Mouse (Mus musculus) megakaryocyte, embryonic 14.5 days (primary cell): Measurements from ENCODE around the gene Arhgap19.

Experiments used
- FLI1 ChIP-seq: IDR thresholded peaks from 2 replicates; pipeline ENCODE4 v1.6.1; 2012; ENCODE audit warnings: low read length, inconsistent platforms, mixed read lengths
- GATA1 ChIP-seq: IDR thresholded peaks from 3 replicates; pipeline ENCODE4 v1.6.1; 2012; ENCODE audit warnings: mixed read lengths, low read length, inconsistent platforms, borderline replicate concordance

GRCm38 (mm10) chr19:41808104-41808634 is 6.3 kb upstream of the Arhgap19 start:
- TF ChIP-seq GATA1 (no peak), FLI1 (no peak)
